Mouse (Mus musculus) ES-E14 (cell line): ENCODE results near the gene Ppp2r5a. TPM values are rescaled to one million over a fixed set of nuclear protein-coding genes. Genes with fewer than 3 reads are reported as not detected.

Experiments used
- DNase-seq: peaks from one replicate; pipeline ENCODE4 v3.0.0-alpha.2; 2013; ENCODE audit warnings: low read depth, low spot score
- H3K27ac ChIP-seq: 2 replicates; pipeline ENCODE4 v1.5.1; 2012; ENCODE audit warnings: low read depth, mild to moderate bottlenecking, low read length, moderate library complexity, mixed read lengths; ENCODE audit not compliant: poor library complexity, insufficient read depth, severe bottlenecking
- H3K36me3 ChIP-seq: 2 replicates; pipeline ENCODE4 v1.6.1; 2012; ENCODE audit warnings: mild to moderate bottlenecking, low read length, moderate library complexity, mixed read lengths; ENCODE audit not compliant: control insufficient read depth, poor library complexity, insufficient read depth, severe bottlenecking
- H3K4me1 ChIP-seq, 2 experiments: fragments of 150-350 bp in 1 of 2; sonication (generic) in 1 of 2; 2 replicates each; pipeline ENCODE4 v1.6.1; 2012; ENCODE audit warnings: low read length in 2 of 2, mild to moderate bottlenecking in 1 of 2, mixed read lengths in 1 of 2; ENCODE audit not compliant: control insufficient read depth in 2 of 2, insufficient read depth in 2 of 2, poor library complexity in 1 of 2
- H3K4me3 ChIP-seq, 2 experiments: fragments of 150-350 bp in 1 of 2; sonication (generic) in 1 of 2; 2 replicates each; pipeline ENCODE4 v1.5.1; 2012; ENCODE audit warnings: low read length in 2 of 2, low read depth in 1 of 2, mild to moderate bottlenecking in 1 of 2, mixed read lengths in 1 of 2; ENCODE audit not compliant: insufficient read depth in 1 of 2, poor library complexity in 1 of 2, severe bottlenecking in 1 of 2
- H3K9ac ChIP-seq: 2 replicates; pipeline ENCODE4 v1.6.1; 2012; ENCODE audit warnings: low read depth, mild to moderate bottlenecking, low read length, mixed read lengths; ENCODE audit not compliant: poor library complexity, insufficient read depth, severe bottlenecking
- H3K9me3 ChIP-seq: fragments of 150-350 bp; sonication (generic); 2 replicates; pipeline ENCODE4 v1.6.1; 2012; ENCODE audit warnings: low read depth, mild to moderate bottlenecking, low read length; ENCODE audit not compliant: control insufficient read depth, insufficient read depth
- CHD2 ChIP-seq: IDR thresholded peaks from 2 replicates; pipeline ENCODE4 v1.6.1; 2014; ENCODE audit warnings: mild to moderate bottlenecking, low read depth, low read length, inconsistent platforms
- HCFC1 ChIP-seq: IDR thresholded peaks from 2 replicates; pipeline ENCODE4 v1.6.1; 2012; ENCODE audit warnings: low read length, inconsistent platforms, borderline replicate concordance; ENCODE audit not compliant: insufficient read depth
- MAFK ChIP-seq: IDR thresholded peaks from 2 replicates; pipeline ENCODE4 v1.6.1; 2014; ENCODE audit warnings: mild to moderate bottlenecking, low read depth, low read length, inconsistent platforms; ENCODE audit not compliant: insufficient read depth
- ZC3H11A ChIP-seq: IDR thresholded peaks from 2 replicates; pipeline ENCODE4 v1.6.1; 2012; ENCODE audit warnings: low read depth, mild to moderate bottlenecking, inconsistent platforms, low read length, borderline replicate concordance
- ZNF384 ChIP-seq: IDR thresholded peaks from 2 replicates; pipeline ENCODE4 v1.6.1; 2012; ENCODE audit warnings: low read depth, low read length, inconsistent platforms
- in situ Hi-C, 2 experiments: fragments of 600-800 bp; cut with MboI; formaldehyde crosslinking; loops; one replicate each; pipeline ENCODE4 v1.15.1; 2025; ENCODE audit warnings: low sequenced_read_pairs in 2 of 2, inconsistent platforms in 1 of 2; ENCODE audit not compliant: unreplicated experiment in 2 of 2
- total RNA-seq: library from RNA; depleted of rRNA; stranded (reverse); fragments of 300-350 nt; gene quantifications from 2 replicates; pipeline ENCODE4 v1.2.3, GENCODE M21; 2012

Ppp2r5a gene
- total RNA-seq, 1 experiment = 47.3 TPM

DNA sequence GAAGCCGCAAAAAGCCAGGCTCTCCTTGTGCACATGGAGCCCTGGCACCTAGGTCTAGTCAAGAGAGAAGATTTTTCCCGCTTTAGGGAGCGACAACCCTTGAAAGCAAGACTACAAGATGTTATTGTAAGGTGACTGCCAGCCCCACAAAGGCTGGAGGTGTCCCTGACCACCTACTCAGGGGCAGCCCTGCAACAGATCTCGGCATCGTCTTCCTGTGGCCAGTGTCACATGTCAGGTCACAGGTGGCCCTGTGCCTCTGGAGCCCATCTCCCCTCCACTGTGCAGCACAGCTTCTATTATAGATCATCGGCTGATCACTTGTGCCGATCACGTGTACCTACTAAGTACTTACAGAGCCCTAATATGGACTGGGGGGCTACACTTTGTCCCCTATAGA, 55.5 kb downstream of the Ppp2r5a start:
- Histone ChIP-seq H3K36me3 (peaks cover 14% of the 10 kb centered on the region), H3K4me3 (no peak overlapping the region), H3K27ac (no peak overlapping the region), H3K9ac (no peak overlapping the region), H3K9me3 (no peaks in the 10 kb centered on the region), H3K4me1 (peaks cover 0 to 3% of the 10 kb centered on the region in 2 experiments; a peak in 1 of 4 replicates)
- in situ Hi-C loops = loop anchor here in 1 of 2 experiments (25.0 kb wide), 1 partner anchor 465 kb away; the partner anchor contains the start of gene Nek2
- TF ChIP-seq CHD2 (no peak), HCFC1 (no peak), ZNF384 (no peak), MAFK (no peak), ZC3H11A (no peak)
- no peak for DNase-seq

DNA sequence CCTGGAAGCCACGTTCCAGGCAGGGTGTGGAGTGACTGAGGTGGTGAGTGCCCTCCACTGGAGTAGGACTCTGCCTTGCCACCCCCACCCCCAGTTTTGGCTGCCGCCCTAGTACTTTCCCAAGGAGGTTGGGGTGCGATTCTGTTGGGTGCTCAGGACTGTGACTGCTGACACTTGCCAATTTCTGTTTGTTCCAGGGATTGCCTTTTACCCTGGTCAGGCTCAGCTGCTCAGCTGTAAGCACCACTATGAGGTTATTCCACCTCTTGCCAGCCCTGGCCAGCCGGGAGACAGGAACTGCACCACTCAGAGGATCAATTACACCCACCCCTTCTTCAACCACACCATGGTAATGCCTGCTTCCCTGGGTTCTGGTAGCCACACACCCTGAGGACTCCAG, 62.5 kb downstream of the Ppp2r5a start:
- in situ Hi-C loops = loop anchor here in 1 of 2 experiments (25.0 kb wide), 1 partner anchor 472 kb away; the partner anchor contains the start of gene Nek2
- Histone ChIP-seq H3K27ac (no peak overlapping the region), H3K9ac (no peak overlapping the region), H3K4me3 (no peak overlapping the region), H3K36me3 (peaks cover 20% of the 10 kb centered on the region; the same call in 1 of the 2 replicates), H3K4me1 (no peaks in the 10 kb centered on the region), H3K9me3 (no peaks in the 10 kb centered on the region)
- TF ChIP-seq CHD2 = no peak
- TF ChIP-seq ZC3H11A = no peak
- TF ChIP-seq HCFC1 = no peak
- TF ChIP-seq ZNF384 = no peak
- no peak for TF ChIP-seq MAFK
- no peak for DNase-seq

DNA sequence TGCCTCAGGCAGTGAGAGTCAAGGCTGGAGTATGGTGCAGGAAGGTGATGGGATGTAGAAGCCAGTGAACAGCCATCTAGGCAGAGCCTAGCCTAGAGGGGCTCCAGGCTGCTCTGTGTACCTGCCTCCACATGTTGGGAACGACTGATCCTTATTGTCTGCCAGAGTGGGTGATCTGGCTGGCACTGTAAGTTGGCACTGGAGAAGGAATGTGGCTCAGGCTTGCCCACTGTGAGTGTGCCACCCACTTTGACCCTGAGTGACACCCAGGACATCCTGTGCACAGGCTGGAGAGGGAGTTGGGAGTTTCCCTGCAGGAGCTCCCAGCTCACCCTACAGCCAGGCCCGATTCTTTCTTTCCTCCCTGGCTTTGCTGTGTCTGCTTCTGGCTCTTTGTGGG, 63.2 kb downstream of the Ppp2r5a start:
- H3K27ac ChIP-seq = no peak overlapping the region
- H3K9ac ChIP-seq = no peak overlapping the region
- DNase-seq = no peak
- TF ChIP-seq ZC3H11A = no peak
- TF ChIP-seq CHD2 = no peak
- no peak for TF ChIP-seq MAFK
- in situ Hi-C loops = loop anchor here in 1 of 2 experiments (25.0 kb wide), 1 partner anchor 472 kb away; the partner anchor contains the start of gene Nek2
- H3K4me1 ChIP-seq = no peaks in the 10 kb centered on the region
- H3K9me3 ChIP-seq = no peaks in the 10 kb centered on the region
- H3K4me3 ChIP-seq = no peak overlapping the region
- peaks cover 20% of the 10 kb centered on the region; the same call in 1 of the 2 replicates for H3K36me3 ChIP-seq

DNA sequence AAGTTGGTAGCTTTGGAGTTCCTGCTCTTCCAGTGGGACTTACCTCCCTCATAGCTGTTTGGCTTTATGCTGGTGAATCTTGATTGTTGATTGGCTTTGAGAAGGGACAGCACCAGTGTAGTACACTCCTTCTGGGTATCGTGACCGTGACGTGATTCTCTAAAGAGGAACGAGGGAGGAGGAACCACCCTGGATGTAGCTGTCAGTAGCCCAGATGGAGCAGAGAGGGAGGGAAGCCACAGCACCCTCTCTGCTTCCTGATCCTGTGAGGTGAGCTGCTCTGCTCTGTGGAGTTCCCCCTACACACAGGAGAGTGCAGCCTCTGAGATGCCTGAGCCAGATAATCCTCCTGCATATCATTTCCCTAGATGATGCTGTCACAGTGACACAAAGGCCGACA, 68.6 kb downstream of the Ppp2r5a start:
- peaks cover 4% of the 10 kb centered on the region; the same call in 1 of the 2 replicates for H3K36me3 ChIP-seq
- no peaks in the 10 kb centered on the region for H3K4me1 ChIP-seq
- H3K27ac ChIP-seq = no peak overlapping the region
- in situ Hi-C loops = loop anchor here in 1 of 2 experiments (25.0 kb wide), 1 partner anchor 478 kb away; the partner anchor contains the start of gene Nek2
- H3K4me3 ChIP-seq = no peak overlapping the region
- no peaks in the 10 kb centered on the region for H3K9me3 ChIP-seq
- H3K9ac ChIP-seq = no peak overlapping the region
- no peak for DNase-seq
- TF ChIP-seq ZC3H11A (no peak), CHD2 (no peak)

DNA sequence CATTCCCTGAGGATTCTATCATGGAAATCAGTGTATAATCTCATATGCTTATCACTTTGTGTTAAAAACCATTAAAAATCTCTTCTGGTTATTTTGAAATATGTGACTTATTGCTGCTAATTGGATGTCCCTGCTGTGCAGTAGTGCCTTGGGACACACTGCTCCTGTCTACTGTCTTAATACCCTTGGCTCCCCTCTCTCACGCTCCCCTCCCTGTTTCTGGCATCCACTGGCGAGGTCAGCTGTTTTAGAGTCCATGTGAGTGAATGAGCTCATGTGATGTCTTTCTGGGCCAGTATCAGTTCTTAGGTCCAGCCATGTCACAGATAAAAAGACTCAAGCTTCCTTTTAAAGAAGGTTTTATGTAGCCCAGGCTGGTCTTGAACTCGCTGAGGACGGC, 72.7 kb downstream of the Ppp2r5a start:
- Histone ChIP-seq H3K9me3 (no peaks in the 10 kb centered on the region), H3K36me3 (no peaks in the 10 kb centered on the region), H3K4me1 (peaks cover 0 to 4% of the 10 kb centered on the region in 2 experiments; a peak in 2 of 4 replicates), H3K4me3 (no peak overlapping the region), H3K27ac (no peak overlapping the region), H3K9ac (no peak overlapping the region)
- no peak for TF ChIP-seq HCFC1
- no peak for TF ChIP-seq MAFK
- no peak for TF ChIP-seq CHD2
- no peak for TF ChIP-seq ZNF384
- no peak for TF ChIP-seq ZC3H11A
- no peak for DNase-seq
- in situ Hi-C loops = loop anchor here in 1 of 2 experiments (25.0 kb wide), 1 partner anchor 482 kb away; the partner anchor contains the start of gene Nek2
